Mouse (Mus musculus) cerebellum, adult 11 months (tissue): ENCODE measurements around the gene Rragc.

Experiments used
- DNase-seq: peaks from one replicate; pipeline ENCODE4 v3.0.0; 2022

Gene Rragc

DNA sequence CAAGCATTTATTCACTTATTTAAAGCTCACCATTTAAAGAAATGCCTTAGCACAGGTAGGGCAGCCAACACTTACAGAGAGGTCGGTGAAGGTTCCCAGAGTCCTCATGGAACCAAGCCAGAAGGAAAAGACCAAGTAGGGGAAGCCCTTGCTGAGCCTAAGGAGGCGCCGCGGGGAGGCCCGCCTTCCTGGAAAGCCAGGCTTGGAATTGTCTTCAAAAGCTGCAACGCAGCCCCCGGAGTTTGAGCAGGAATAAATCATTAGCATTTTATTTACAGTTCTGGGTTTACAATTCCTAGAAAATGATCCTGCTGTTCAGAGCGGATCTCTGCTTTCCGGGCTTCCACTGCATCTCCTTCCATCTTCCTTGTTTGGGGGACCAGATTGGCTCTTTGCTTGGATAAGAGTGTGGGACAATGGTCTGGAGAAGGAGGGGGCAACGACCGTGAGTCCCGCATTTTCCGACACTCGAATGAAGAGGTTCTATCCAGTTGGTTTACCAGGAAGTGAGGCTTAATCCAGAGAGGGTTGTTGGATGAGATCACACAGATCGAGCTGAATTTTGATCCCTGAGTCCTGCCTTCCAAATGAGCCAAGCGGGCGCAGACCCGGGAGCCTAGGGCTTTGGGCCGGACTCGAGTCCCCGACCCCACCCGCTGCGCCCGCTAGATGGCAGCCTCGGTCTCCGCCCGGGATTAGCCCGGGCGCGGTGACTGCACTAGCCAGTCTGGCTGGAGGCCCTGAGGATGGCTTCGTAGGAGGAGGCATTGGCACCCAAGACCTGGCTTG, 39.7 kb downstream of the Rragc start:
- DNase-seq: peak; percentile 73

DNA sequence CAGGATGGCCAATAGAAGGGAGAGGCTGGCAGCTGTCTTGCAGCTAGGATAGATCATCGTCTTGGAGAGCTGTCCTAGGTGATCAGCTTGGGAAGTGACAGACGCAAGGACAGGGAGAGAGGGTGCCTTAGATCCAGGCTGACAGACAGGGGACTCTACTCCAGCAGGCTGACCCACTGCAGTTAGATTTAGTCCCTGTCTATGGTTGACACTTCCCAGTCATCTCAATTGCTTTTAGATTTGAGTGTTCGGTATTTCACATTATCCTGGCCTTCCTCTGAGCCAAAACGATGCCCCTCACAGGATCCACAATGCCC, 40.2 kb downstream of the Rragc start:
- DNase-seq: no peak

DNA sequence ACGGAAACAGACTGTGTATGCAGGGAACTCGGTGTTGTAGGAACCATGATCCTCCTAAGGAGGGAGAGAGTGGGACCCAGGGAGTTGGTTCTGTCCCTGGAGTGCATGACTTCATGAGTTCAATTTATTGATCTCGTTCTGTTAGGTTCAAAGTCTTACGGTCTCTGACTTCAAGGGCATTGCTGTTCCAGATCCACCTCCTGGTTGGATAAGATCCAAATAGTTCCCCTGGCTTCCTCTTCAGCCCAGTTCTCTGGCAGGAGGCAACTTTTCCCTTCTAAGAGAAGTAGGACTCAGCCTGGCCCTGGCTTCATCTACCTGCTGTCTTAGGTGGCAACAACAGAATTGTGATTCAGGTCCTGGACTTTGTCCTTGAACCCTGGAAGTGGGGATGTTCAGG, 40.6 kb downstream of the Rragc start:
- no peak for DNase-seq

DNA sequence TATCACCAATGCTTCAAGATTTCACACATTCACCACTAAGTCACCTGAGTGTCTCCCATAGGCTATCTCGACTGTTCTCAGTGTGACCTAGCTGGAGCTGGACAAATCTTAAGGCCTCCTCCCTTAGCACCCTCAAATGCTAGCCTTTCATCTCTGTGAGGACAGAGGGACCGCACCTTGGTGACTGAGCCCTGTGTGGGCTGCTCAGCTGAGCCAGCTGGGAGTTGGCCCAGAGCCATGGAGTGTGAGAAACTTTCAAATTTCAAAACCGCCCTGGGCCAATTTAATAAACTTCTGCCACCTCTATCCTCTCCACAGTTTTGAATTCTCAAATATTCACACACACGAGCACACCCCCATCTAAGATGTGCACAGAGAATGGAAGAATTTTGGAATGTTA, 43.7 kb downstream of the Rragc start:
- DNase-seq: no peak

DNA sequence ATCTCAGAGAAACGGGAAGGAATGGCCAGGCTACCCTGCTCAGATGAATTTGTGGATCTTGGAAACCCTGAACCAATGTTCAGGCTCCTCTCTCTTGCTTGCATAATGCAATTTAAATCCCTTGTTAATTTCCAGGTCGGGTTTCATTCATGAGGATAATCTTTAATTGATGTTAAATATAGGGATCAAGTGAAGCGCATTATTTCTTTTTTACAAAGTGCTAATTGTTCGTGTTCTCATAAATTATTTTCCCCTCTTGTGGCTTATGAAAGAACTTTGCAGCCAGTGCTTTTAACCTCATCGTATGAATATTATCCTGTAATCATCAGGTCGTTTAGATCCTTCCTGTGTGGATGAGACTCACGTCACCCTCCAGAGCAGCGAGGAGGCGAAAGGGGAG, 45.5 kb downstream of the Rragc start:
- no peak for DNase-seq

DNA sequence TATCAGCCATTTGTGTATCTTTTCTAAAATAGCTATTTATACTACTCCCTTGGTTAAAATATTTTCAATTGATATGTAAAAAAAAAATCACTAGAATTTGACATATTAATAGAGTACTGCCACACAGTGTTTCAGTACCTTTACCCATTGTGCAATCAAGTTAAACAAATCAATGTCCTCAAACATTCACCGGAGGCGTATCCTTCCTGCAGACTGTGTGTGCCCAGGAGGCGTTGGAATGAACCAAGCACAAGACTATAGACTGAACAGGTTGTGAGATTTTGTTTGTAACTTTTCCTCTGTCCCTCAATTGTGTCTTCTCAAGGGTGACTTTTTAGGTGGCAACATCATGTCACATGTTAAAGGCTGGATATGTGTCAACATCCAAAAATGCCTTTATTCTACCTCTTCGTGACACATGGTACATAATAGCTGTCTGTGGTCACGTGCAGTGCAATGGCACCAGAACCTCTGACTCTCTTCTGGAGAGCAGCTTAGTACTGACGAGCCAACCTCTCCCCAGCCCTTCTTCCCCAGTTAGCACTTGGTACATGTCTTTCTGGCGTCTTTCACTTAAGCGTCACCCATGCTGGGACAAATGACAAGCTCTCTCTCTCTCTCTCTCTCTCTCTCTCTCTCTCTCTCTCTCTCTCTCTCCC, 51.5 kb downstream of the Rragc start:
- DNase-seq: no peak

DNA sequence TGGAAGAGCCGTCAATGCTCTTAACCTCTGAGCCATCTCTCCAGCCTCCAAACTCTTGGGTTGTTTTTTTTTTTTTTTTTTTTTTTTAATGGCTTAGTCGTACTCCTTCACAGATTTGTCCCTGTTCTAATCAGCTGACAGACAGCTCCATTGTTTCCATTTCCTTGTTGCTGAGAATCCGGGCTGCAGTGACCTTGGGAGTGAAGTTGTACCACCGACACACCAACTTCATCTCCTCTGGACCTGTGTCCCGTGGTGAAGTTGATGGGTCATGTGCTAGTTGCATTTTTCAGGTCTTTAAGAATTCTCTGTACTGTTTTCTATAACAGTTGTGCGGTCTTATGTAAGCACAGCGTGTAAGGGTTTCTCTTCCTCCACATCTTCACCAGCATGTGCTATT, 52.2 kb downstream of the Rragc start:
- no peak for DNase-seq

DNA sequence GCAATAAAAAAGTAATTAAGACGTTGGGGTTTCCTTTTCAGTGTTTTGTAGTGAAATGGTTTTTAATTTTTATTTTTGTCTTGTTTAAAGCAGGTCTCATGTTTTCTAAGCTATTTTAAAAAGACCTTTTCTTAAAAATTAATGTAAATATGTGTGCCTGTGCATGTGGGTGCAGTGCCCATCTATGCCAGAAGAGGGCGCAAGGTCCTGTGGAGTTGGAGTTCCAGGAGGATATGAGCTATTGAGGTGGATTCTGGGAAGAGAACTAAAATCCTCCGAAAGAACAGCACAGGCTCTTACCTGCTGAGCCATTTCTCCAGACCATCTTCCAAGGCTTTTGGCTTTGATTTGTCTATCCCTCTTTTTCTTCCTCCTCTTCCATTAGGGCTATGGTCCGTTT, 53.8 kb downstream of the Rragc start:
- no peak for DNase-seq

DNA sequence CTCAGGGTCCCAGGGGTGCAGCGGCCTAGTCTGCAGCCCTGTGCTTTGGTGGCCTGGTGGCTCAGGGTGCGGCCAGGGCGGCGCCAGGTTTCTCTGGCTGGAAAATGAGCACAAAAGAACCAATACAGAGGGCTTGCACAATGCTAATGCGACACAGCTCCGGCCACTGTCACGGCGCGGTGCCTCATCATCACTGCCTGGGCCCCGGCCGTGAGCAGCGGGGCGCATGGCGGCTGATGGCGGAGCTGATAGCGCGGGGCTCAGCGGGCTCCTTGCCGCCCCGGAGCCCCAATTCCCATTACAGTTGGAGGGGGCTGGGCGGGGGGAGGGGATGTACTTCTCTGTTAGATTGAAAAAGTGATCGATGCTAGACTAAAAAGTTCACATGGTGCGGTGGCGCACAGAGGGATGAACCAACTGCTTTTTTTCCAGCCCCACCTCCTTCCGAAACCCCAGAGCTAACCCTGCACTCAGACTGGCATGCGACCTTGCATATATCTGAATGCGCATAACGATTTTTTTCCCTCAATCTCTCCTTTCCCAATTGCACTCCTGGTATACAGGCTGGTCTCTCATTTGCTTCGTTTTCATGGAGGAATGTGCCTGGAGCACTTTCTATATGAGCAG, 55.3 kb downstream of the Rragc start:
- DNase-seq: no peak

DNA sequence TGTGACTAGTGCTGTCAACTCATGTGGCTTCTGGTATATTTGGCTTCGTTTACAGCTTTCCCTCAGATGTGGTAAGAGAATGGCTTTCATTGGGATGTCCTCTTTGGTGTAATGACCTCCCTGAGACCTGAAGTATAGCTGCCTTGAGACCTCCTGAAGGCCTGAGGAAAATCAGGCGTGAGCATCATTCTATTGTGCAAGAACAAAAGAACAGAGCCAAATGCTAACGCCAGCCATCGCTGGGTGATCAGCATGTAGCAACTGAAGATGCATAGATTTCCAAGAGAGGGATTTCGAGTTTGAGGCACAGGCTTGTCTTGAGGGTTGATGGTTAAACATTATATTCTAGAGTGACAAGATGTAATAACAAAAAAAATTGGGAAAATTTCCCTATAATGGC, 64.9 kb downstream of the Rragc start:
- no peak for DNase-seq
